Mouse (Mus musculus): ENCODE data around the gene Guca2b. TPM values are rescaled to one million over a fixed set of nuclear protein-coding genes. Genes with fewer than 3 reads are reported as not detected.
"Not testable (repeated sequence)": the region's sequence is repeated elsewhere in the genome, so short reads cannot be mapped to it uniquely, and the experiment has no call there.

Gene Guca2b
- polyA plus RNA-seq, 1 experiment, result 819 TPM

- 79% methylated on average over 7 of the region's 7 CpGs for WGBS
- TF ChIP-seq CTCF (conservative IDR thresholded peaks at IDR 0.05; ENCODE audit: insufficient read depth, insufficient read length, low read depth, low read length) (no peak), POLR2A (IDR thresholded peaks at IDR 0.05; ENCODE audit: low read depth, low read length) (no peak)
- H3K36me3 ChIP-seq (ENCODE audit: control insufficient read depth, insufficient read depth, low read length), result no peaks in the 10 kb centered on the region
- no peak overlapping the region for H3K4me3 ChIP-seq (ENCODE audit: insufficient read depth, low read depth, low read length)
- H3K4me1 ChIP-seq (ENCODE audit: control insufficient read depth, insufficient read depth, low read length), result no peaks in the 10 kb centered on the region; the same call in 1 of the 2 replicates
- H3K27ac ChIP-seq (ENCODE audit: insufficient read depth, low read depth, low read length), result no peak overlapping the region
- DNase-seq, result no peak
- H3K27me3 ChIP-seq (replicated peaks; ENCODE audit: control insufficient read depth, insufficient read depth, low read length), result no peaks in the 10 kb centered on the region
Observed at GRCm38 (mm10) chr4:119636731-119637130, 22.0 kb downstream of the Guca2b start.

- WGBS, result 75% methylated on average over 8 of the region's 8 CpGs
- Histone ChIP-seq H3K4me3 (ENCODE audit: insufficient read depth, low read depth, low read length) (no peak overlapping the region), H3K36me3 (ENCODE audit: control insufficient read depth, insufficient read depth, low read length) (no peaks in the 10 kb centered on the region), H3K27ac (ENCODE audit: insufficient read depth, low read depth, low read length) (no peak overlapping the region), H3K4me1 (ENCODE audit: control insufficient read depth, insufficient read depth, low read length) (peaks cover 6% of the 10 kb centered on the region), H3K27me3 (replicated peaks; ENCODE audit: control insufficient read depth, insufficient read depth, low read length) (no peaks in the 10 kb centered on the region)
- no peak for TF ChIP-seq POLR2A (IDR thresholded peaks at IDR 0.05; ENCODE audit: low read depth, low read length)
- TF ChIP-seq CTCF (conservative IDR thresholded peaks at IDR 0.05; ENCODE audit: insufficient read depth, insufficient read length, low read depth, low read length), result no peak
- no peak for DNase-seq
Observed at GRCm38 (mm10) chr4:119635686-119636085, 23.1 kb downstream of the Guca2b start.

- Histone ChIP-seq H3K4me1 (ENCODE audit: control insufficient read depth, insufficient read depth, low read length) (peaks cover 6% of the 10 kb centered on the region), H3K27me3 (replicated peaks; ENCODE audit: control insufficient read depth, insufficient read depth, low read length) (no peaks in the 10 kb centered on the region), H3K4me3 (ENCODE audit: insufficient read depth, low read depth, low read length) (no peak overlapping the region), H3K27ac (ENCODE audit: insufficient read depth, low read depth, low read length) (no peak overlapping the region), H3K36me3 (ENCODE audit: control insufficient read depth, insufficient read depth, low read length) (no peaks in the 10 kb centered on the region)
- 57% methylated on average over 6 of the region's 6 CpGs for WGBS
- no peak for DNase-seq
- TF ChIP-seq POLR2A (IDR thresholded peaks at IDR 0.05; ENCODE audit: low read depth, low read length) (no peak), CTCF (conservative IDR thresholded peaks at IDR 0.05; ENCODE audit: insufficient read depth, insufficient read length, low read depth, low read length) (no peak)
Observed at GRCm38 (mm10) chr4:119634908-119635660, 23.7 kb downstream of the Guca2b start.

- Histone ChIP-seq H3K27me3 (replicated peaks; ENCODE audit: control insufficient read depth, insufficient read depth, low read length) (no peaks in the 10 kb centered on the region), H3K27ac (ENCODE audit: insufficient read depth, low read depth, low read length) (no peak overlapping the region), H3K4me3 (ENCODE audit: insufficient read depth, low read depth, low read length) (no peak overlapping the region), H3K36me3 (ENCODE audit: control insufficient read depth, insufficient read depth, low read length) (no peaks in the 10 kb centered on the region), H3K4me1 (ENCODE audit: control insufficient read depth, insufficient read depth, low read length) (peaks cover 6% of the 10 kb centered on the region)
- 71% methylated on average over 3 of the region's 3 CpGs for WGBS
- DNase-seq, result no peak
- TF ChIP-seq CTCF (conservative IDR thresholded peaks at IDR 0.05; ENCODE audit: insufficient read depth, insufficient read length, low read depth, low read length) (no peak), POLR2A (IDR thresholded peaks at IDR 0.05; ENCODE audit: low read depth, low read length) (no peak)
Observed at GRCm38 (mm10) chr4:119633948-119634347, 24.8 kb downstream of the Guca2b start.

- no peak for TF ChIP-seq CTCF (conservative IDR thresholded peaks at IDR 0.05; ENCODE audit: insufficient read depth, insufficient read length, low read depth, low read length)
- no peak for TF ChIP-seq POLR2A (IDR thresholded peaks at IDR 0.05; ENCODE audit: low read depth, low read length)
- no peak overlapping the region for H3K27ac ChIP-seq (ENCODE audit: insufficient read depth, low read depth, low read length)
- no peaks in the 10 kb centered on the region for H3K27me3 ChIP-seq (replicated peaks; ENCODE audit: control insufficient read depth, insufficient read depth, low read length)
- peaks cover 6% of the 10 kb centered on the region for H3K4me1 ChIP-seq (ENCODE audit: control insufficient read depth, insufficient read depth, low read length)
- H3K36me3 ChIP-seq (ENCODE audit: control insufficient read depth, insufficient read depth, low read length), result no peaks in the 10 kb centered on the region
- no peak overlapping the region for H3K4me3 ChIP-seq (ENCODE audit: insufficient read depth, low read depth, low read length)
- DNase-seq, result no peak
- WGBS, result 63% methylated on average over 7 of the region's 7 CpGs
Observed at GRCm38 (mm10) chr4:119633342-119633741, 25.4 kb downstream of the Guca2b start.

GRCm38 (mm10) chr4:119632721-119633120 lies 26.0 kb downstream of the Guca2b start:
- no peaks in the 10 kb centered on the region for H3K36me3 ChIP-seq (ENCODE audit: control insufficient read depth, insufficient read depth, low read length)
- TF ChIP-seq POLR2A (IDR thresholded peaks at IDR 0.05; ENCODE audit: low read depth, low read length) (no peak), CTCF (conservative IDR thresholded peaks at IDR 0.05; ENCODE audit: insufficient read depth, insufficient read length, low read depth, low read length) (no peak)
- no peak overlapping the region for H3K4me3 ChIP-seq (ENCODE audit: insufficient read depth, low read depth, low read length)
- WGBS, result 78% methylated on average over 7 of the region's 7 CpGs
- H3K27ac ChIP-seq (ENCODE audit: insufficient read depth, low read depth, low read length), result no peak overlapping the region
- H3K4me1 ChIP-seq (ENCODE audit: control insufficient read depth, insufficient read depth, low read length), result peaks cover 6% of the 10 kb centered on the region
- DNase-seq, result no peak
- no peaks in the 10 kb centered on the region for H3K27me3 ChIP-seq (replicated peaks; ENCODE audit: control insufficient read depth, insufficient read depth, low read length)

- 28% methylated on average over 11 of the region's 11 CpGs for WGBS
Observed at GRCm38 (mm10) chr4:119631115-119631919, 27.4 kb downstream of the Guca2b start.

GRCm38 (mm10) chr4:119628363-119628762 lies 30.4 kb downstream of the Guca2b start:
- H3K4me3 ChIP-seq (ENCODE audit: insufficient read depth, low read depth, low read length); H3K27me3 ChIP-seq (replicated peaks; ENCODE audit: control insufficient read depth, insufficient read depth, low read length); DNase-seq; H3K4me1 ChIP-seq (ENCODE audit: control insufficient read depth, insufficient read depth, low read length); H3K27ac ChIP-seq (ENCODE audit: insufficient read depth, low read depth, low read length); H3K36me3 ChIP-seq (ENCODE audit: control insufficient read depth, insufficient read depth, low read length): not testable (repeated sequence)
- 62% methylated on average over 4 of the region's 4 CpGs for WGBS

More at GRCm38 (mm10) chr4:119631115-119631919, 27.4 kb downstream of the Guca2b start:
- H3K27me3 ChIP-seq (replicated peaks; ENCODE audit: control insufficient read depth, insufficient read depth, low read length), result no peaks in the 10 kb centered on the region
- no peak overlapping the region for H3K4me3 ChIP-seq (ENCODE audit: insufficient read depth, low read depth, low read length)
- no peak overlapping the region; the same call in 1 of the 2 replicates for H3K27ac ChIP-seq (ENCODE audit: insufficient read depth, low read depth, low read length)
- peak; percentile 58 for DNase-seq
- no peaks in the 10 kb centered on the region for H3K36me3 ChIP-seq (ENCODE audit: control insufficient read depth, insufficient read depth, low read length)
- H3K4me1 ChIP-seq (ENCODE audit: control insufficient read depth, insufficient read depth, low read length), result peaks cover 6% of the 10 kb centered on the region
- TF ChIP-seq CTCF (conservative IDR thresholded peaks at IDR 0.05; ENCODE audit: insufficient read depth, insufficient read length, low read depth, low read length) (peak; percentile 81), POLR2A (IDR thresholded peaks at IDR 0.05; ENCODE audit: low read depth, low read length) (no peak)
